Mouse (Mus musculus): Measurements from ENCODE around the gene Slc52a3. TPM values are rescaled to one million over a fixed set of nuclear protein-coding genes. Genes with fewer than 3 reads are reported as not detected.
"Not testable (repeated sequence)": the region's sequence is repeated elsewhere in the genome, so short reads cannot be mapped to it uniquely, and the experiment has no call there.

Slc52a3 gene
- total RNA-seq, 2 experiments from 2014 or later: 0.94 to 1.3 TPM

- DNase-seq (ENCODE audit: low spot score): no peak
These were observed 23.3 kb upstream of the Slc52a3 start for GRCm38 (mm10) chr2:151972880-151973594.

GRCm38 (mm10) chr2:151973595-151974562 lies 22.4 kb upstream of the Slc52a3 start:
- DNase-seq (ENCODE audit: low spot score): no peak

GRCm38 (mm10) chr2:151975295-151975694 lies 21.0 kb upstream of the Slc52a3 start:
- DNase-seq (ENCODE audit: low spot score): no peak

GRCm38 (mm10) chr2:151976067-151976466 lies 20.2 kb upstream of the Slc52a3 start:
- DNase-seq (ENCODE audit: low spot score): no peak

- DNase-seq (ENCODE audit: low spot score): peak; percentile 86
These were observed 18.4 kb upstream of the Slc52a3 start for GRCm38 (mm10) chr2:151977689-151978440.

GRCm38 (mm10) chr2:151978494-151978893 lies 17.8 kb upstream of the Slc52a3 start:
- no peak for DNase-seq (ENCODE audit: low spot score)

- DNase-seq (ENCODE audit: low spot score): peak; percentile 92
These were observed 16.6 kb upstream of the Slc52a3 start, which contains the start of gene Fam110a for GRCm38 (mm10) chr2:151979470-151980354. TSS of gene Fam110a (minus strand) at chr2:151980219.

- no peak for DNase-seq (ENCODE audit: low spot score)
These were observed 16.0 kb upstream of the Slc52a3 start for GRCm38 (mm10) chr2:151980355-151980693.

GRCm38 (mm10) chr2:151981268-151981667 lies 15.0 kb upstream of the Slc52a3 start:
- DNase-seq (ENCODE audit: low spot score): no peak

- DNase-seq (ENCODE audit: low spot score): no peak
These were observed 13.8 kb upstream of the Slc52a3 start for GRCm38 (mm10) chr2:151982476-151982875.

DNA sequence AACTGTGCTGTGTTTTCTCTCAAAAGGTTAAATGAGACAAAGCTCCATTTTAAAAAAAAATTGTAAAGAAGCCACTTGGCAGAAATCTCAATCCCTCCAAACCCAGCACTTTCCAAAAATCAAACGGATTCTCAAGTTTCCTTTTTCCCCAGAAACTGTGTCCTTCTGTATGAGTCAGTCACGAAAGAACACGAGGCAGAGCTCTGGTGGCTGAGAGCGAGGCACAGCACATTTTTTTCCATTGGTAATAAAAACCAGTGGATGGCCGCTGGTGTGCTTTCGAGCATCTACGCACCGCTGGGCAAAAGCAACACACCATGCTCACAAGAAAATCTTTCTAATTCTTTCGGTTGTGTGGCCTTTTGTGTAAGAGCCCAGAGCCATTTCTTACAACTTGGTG lies 12.3 kb upstream of the Slc52a3 start:
- no peak for DNase-seq (ENCODE audit: low spot score)

GRCm38 (mm10) chr2:151985426-151986172 lies 10.7 kb upstream of the Slc52a3 start:
- no peak for DNase-seq (ENCODE audit: low spot score)

GRCm38 (mm10) chr2:151986958-151987357 lies 9.4 kb upstream of the Slc52a3 start:
- DNase-seq (ENCODE audit: low spot score): no peak

DNA sequence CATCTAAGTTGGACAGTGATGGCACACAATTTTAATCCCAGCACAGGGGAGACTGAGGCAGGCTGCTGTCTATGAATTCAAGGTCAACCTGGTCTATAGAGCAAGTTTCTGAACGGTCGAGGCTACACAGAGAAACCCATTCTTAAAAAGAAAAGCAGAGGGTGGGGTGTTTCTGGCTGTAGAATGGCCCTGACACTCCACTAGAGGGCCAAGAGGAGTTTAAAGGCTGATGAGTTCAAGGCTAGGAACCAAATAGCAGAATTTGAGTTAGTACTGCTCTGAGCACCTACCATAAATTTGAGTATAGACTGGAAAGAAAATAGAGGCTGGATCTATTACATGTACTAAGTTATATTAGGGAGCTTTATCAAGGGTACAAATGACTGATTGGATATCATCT lies 7.3 kb upstream of the Slc52a3 start:
- no peak for DNase-seq (ENCODE audit: low spot score)

GRCm38 (mm10) chr2:151990985-151991394 lies 5.3 kb upstream of the Slc52a3 start:
- no peak for DNase-seq (ENCODE audit: low spot score)

GRCm38 (mm10) chr2:151991446-151991845 lies 4.9 kb upstream of the Slc52a3 start:
- no peak for DNase-seq (ENCODE audit: low spot score)

GRCm38 (mm10) chr2:151994350-151995122 lies 1.8 kb upstream of the Slc52a3 start:
- peak; percentile 83 for DNase-seq (ENCODE audit: low spot score)

DNA sequence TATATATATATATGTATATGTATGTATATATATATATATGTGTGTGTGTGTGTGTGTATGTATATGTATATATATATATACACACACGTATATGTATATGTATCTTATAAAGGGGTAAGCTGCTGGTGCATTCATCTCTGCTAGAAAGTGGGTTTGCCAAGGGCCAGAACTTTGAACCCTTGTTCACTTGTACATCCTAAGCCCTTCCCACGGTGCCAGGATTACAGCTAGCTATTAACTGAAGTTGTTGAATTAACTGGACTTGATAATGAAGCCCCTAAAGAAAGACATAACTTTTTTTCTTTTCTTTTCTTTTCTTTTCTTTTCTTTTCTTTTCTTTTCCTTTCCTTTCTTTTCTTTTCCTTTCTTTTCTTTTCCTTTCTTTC lies 872 bp downstream of the Slc52a3 start:
- DNase-seq (ENCODE audit: low spot score): not testable (repeated sequence)
